Mouse (Mus musculus): ENCODE results near the gene Mall.
A peak's percentile ranks its signal among the peaks of the same experiment; 100 is the strongest.

Mall gene

DNA sequence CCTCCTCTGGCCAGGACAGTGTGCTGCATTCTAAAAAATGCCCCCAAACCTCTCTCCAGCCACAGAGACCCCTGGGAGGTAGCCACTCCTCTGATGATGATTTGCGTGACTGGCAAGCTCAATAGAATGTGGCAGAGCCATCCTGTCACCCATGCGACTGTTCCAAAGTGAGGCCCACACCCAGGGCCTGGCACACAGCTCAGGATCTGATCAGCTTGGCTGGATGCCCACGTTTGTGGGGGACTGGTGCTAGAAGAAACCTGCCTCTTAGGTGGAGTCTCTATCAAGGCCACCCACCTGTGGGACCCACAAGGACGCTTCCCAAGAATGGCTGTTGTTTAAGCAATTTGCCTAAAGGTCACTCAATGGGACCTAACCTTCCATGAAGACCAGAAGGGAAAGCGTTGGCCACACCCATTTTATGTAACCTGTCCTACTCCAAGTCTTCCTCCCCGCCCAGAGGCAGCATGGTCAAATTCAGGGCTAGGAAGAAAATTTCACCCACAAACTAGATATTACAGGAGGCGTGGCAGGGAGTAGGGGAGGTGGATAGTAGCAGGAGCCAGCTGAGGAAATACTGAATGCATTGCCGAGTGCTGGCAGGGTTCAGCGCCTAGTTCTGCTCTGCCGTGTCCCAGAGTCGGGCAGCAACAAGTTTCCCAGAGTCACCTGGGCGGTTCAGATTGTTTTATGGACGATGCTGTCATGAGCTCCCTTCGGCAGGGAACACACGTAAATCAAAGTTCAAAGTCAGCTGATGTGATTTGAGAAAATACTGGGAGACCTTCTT lies 876 bp downstream of the Mall start:
- DNase-seq = no peak

DNA sequence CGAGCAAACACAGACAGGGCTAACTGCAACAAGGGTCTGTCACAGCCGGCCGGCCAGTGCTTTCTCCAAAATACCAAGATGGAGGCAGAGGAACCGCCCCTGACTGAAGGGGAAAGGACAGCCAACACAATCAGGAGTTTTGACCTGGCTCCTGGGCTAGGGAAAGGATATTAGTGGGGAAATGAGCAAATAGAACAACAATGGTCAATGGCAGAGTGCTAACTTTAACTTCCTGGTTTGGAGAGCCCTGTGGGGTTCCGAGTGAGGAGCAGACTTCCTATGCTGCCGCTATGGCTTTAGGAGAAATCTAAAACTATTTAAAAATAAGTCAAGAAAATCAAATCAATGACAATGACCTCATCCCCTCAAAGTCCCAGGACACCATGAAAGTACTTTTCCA lies 1.6 kb downstream of the Mall start:
- no peak for DNase-seq

DNA sequence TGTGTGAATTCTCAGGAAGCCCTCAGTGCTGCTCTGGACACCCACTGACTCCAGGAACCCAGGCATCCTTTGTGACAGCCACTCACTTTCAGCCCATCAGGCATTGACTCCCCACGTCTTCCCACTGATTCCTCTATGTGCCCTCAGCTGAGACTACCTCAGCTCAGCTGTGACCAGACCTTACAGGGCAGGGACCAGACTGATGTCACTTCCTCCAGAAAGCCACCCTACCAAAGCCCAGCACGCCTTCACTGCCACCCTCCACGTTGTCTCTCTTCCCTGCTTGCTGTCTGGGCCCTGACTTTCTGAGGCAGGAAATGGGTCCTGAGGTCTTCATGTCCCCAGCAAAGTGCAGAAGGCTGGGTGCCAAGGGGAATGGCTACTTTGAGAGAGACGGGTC lies 6.5 kb downstream of the Mall start:
- DNase-seq = no peak

DNA sequence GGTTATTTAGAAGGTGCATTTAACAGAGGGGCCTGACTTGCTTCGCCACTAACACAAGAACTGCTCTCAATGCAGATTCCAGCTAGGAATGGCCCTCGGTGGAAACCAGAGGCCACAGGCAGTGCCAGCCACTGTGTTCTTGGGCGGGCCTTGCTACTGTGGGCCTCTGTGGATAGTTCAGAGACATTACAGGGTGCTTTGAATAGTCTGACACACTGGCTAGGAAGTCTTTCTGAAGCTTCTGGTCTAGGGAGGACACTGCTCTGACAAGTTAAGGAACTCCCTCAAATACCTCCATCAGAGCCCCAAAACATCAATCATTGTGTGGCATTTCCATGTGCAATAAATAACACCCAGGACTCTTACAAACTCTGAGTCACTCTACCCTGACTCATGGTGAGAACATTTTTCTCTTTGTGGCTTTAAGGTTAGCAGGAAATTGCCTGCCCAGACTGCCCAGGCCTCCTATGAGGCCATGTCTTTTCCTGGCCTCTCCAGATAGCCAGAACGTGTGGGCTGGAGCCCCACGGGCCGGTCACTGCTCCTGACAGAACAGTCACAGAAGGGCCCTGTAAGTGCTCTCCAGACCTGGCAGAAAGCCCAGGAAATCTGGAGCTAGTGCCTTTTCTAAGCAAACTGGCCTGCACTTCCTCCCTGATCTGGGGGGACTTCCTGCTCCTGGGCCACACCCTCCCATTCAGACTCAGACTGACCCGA lies 7.4 kb downstream of the Mall start:
- peak; percentile 42 for DNase-seq

DNA sequence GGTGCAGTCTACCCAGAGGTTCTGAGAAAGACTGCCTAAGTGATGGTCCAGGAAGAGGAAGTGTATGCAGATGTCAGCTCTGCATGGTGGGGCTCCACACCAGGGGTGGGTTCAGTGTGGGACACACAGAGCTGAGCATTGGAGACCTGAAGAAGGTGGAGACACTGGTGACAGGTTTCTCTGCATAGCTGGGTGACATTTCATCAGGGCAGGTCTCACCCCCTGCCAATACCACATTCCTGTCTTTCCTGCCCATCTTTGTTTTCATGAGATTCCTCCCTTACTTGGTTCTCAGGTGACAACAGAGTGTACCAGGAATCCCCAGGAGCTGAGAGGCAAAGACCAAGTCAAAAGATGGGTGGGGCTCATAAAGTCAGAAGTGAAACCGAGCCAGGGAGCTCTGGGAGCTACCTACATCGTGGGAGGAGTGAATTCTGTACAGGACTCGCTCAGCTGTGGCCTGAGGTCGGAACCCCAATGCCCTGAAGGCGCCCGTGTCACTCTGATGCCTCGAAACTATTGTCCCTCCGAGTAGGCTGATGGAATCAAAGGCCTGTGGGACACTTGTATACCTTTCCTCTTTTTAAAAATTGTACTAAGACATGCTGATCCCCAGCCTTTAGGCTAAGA lies 10.8 kb downstream of the Mall start:
- no peak for DNase-seq

DNA sequence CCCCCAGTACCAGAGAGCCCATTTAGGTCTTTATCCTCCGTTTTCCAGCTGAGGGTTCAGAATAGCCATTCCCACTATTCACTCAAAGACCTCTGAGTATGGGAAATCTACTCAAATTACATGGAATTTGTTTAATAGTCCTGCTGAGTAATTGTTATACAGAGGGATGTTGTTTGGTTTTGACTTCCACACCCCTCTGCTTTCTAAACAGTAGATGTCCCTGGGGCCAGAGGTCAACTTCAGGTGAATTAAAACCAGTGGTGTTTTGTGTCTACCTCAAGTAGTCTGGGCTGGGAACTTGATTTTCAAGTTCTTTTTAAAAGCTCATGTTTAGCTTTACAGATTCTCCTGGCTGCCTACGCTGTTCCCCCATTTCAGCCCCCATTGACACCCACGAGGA lies 15.0 kb downstream of the Mall start:
- no peak for DNase-seq

DNA sequence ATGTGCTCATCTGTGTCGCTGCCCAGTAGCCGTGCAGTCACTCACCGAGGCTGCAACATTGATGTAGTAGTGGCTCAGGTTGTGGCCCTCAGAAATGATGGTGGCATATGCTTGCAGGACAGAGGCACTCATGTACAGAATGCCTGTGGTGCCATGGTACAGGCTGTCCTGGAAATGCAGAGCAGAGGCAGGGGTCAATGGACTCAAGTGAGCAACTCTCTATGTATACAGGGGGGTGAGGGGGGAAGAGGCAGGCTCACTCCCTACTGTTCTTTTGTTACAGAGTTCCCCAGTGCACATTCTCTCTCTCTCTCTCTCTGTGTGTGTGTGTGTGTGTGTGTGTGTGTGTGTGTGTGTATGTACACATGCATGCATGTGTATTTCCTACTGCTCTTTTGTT lies 20.9 kb downstream of the Mall start:
- DNase-seq = no peak

DNA sequence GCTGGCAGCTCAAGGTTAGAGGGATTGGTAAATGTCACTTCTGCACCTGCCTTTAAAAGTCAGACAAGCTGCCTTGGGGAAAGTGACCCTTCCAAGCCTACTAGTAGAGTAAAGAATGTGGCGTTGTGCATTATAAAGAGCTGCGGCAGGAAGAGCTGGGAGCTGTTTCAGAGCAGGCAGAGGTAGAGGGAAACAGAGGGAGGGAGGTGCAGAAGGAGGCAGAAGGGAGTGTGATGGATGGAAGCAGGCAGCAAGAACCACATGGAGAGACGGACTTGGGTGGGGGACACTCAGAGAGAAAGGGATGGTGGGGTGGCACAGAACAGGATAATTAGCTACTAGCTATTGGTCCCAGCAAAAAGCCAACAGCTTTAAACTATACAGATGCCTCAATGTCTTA lies 21.7 kb downstream of the Mall start:
- no peak for DNase-seq

DNA sequence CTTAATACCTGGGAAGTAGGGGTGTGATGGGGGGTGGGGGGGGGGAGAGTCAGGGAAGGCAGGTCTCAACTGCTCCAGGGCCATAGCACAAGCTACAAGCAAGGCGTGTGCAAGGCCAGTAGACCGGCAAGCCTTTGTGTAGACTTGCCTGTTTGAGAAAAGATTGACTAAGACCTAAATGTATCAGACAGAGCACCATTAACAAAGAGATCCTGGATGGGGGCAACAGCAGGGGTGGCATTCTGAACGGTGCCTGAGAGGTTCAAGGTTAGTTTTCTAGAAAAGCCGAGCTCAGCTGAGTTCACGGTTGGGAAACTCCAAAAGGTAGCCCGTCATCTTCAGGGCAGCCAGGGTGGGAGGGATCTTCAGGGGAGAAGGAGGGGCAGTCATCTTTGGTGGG lies 24.5 kb downstream of the Mall start:
- no peak for DNase-seq

DNA sequence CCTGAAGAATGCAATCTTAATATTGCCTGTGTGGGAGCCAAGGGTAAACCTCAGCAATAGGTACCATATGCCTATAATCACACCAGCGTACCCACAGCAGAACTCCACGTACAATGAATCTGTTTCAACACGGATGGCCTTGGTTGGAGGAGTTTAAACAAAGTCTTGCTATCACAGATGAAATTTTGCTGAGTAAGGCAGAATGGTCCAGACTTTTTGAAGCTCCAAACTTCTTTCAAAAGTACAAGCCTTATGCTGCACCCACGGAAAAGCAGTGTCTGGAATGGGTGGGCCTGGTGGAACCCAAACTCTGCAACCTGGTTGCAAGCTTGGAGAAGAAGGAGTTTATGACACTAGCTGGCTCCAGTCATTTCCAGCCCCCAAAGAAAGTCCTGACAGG lies 40.5 kb downstream of the Mall start:
- DNase-seq = no peak

DNA sequence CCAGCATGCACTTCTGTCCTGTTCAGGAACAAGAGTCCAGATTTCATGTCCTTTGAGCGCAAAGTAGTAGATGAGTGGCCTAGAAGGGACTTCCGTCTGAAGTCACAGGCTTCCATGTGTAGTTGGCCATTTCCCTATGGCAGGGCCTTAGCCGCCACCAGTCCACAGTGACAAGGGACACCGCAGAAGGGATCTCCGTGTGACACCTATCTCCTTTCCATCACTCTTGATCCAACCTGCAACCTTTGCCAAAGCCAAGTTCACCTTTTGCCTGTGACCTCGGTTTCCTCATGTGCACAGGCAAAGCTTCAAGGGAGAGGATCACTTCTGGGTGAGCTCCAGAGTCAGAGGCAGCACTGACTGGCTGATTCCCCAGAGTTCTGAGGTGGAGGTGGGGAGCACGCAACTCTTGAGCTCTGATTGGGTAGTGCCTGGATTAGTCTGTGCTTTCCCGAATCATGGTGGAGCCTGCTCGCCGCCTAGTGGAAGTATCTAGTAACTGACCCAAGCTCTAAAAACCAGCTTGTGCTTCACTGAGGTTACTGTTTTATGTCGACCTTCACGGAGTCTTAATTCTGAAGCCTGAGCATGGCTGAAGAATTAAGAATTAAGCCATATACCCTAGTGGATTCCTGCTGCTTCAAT lies 45.9 kb downstream of the Mall start:
- peak; percentile 54 for DNase-seq

DNA sequence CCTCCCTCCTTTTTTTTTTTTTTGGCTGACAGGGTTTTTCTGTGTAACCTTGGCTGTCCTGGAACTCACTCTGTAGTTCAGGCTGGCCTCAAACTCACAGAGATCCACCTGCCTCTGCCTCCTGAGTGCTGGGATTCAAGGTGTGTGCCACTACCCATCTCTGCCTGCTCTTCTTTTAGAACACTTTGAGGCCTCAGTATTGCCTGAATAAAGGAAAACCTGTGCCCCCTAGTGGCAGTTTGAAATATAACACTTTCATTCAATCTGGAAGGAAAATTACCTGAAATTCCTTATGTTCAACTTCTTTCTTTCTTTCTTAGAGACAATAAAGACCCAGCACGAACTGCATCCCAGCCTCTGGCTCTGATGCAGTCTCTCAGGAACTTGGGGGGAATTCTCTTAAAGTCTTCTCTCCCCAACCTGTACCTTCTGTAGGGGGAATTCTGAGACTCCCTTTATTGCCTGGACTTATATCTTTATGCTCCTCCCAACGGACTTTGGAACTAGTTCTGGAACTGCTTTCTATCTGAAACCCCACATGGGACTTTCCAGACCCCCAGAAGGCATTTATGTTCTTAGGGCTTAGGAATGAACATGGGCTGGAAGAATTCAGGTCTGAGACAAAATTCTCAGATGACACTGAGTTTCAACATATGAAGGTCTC lies 61.8 kb downstream of the Mall start:
- no peak for DNase-seq

DNA sequence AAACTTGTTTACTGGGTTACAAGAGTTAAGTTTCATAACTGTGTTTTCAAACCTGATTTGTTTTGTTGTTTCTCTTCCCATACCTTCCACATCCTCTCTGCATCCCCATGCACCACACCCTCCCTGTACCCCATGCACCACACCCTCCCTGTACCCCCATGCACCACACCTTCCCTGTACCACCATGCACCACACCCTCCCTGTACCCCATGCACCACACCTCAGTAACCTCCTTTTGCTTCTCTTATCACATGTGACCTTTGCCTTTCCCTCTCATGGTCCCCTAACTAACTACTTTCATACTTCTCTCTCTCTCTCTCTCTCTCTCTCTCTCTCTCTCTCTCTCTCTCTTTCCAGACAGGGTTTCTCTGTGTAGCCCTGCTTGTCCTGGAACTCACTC lies 62.7 kb downstream of the Mall start:
- no peak for DNase-seq

DNA sequence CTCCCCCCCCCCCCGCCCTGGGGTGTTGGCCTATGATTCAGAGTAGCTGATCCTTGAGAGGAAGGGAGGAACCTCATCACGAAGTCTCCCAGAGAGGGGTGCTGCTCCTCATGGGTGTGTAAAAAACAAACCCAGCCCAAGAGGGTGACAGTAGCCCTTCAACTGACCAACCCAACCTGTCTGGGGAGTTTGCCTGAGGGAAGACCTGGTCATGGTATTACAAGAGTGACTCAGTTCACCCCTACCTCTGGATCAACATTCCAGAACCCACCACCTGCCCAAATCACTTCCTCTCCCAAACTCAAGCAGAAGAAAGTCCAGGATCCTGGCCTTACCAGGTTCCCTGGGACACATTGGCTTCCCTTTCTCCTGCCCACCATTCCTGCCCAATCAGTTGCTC lies 67.0 kb downstream of the Mall start:
- DNase-seq = no peak

DNA sequence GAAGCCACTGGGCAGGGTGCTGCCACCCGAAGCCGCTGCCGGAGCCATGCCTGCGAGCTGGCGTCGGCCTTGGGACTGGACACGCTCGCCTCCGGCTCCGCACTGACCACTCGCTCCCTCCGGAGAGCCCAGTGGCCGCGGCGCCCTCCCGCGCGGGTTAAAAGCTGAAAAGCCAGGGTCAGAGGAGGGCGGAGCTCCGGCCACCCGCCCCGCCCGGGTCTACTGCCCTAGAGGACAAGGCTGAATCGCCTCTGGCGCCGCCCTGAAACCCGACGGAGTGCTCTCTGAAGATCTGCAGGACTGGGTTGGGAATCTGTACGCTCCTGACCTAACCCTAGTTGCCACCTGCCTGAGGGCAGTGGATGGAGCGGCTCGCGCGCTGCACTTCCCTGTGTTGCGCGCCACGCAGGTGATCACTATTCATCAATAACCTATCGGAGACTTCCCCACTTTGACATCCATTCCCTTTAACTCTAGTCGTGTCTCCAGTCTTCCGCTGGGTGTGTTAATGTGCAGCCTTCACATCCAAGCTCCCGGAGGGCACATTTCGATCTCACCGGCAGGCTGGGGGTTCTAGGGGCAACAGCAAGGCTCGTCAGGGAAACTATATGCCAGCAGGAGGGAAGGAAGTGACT lies 73.5 kb downstream of the Mall start, which contains the start of gene Mal:
Gene Mal, minus strand, starts transcription at position 610 of the 635 bp plus-strand sequence.
- peak; percentile 31 for DNase-seq

DNA sequence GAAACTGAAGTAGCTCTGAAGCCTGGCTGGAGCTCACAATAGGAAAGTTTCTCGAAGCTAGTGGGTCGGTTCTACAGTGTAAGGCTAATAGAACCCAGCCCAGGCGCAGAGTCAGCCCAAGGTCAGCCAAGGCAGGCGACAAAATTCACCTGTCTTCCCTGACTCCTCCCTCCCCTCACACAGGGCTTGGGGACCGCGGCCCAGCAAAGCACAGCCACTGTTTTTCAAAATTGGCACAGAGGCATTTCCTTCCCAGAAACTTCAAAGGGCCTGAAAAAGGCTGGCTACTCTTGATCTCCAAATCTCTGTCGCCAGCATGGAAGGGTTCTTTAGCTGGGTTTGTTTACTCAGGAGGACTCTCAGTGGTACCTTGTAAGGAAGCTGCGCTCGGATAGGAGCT lies 74.3 kb downstream of the Mall start:
- DNase-seq = no peak

DNA sequence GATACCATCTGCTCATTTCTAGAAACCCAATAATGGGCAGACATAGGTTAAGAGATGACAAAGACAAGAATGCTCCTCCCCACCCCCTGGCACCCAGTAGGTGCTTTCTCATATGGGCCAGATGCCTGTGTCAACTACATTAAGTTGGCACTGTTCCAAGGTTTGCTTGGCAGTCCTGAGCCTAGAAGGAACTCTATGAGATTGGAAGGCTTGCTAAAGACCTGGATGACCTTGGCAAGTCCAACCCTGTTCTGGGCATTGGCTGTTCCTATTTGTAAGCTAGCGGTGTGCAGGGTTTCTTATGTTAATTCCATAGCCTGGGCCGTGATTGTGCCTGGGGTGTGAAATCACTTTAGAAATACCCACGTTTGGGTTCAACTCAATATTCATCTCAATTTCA lies 74.9 kb downstream of the Mall start:
- no peak for DNase-seq

All from liver (tissue).